Mouse (Mus musculus) CH12.LX (cell line): ENCODE data around the gene Srf. TPM values are rescaled to one million over a fixed set of nuclear protein-coding genes. Genes with fewer than 3 reads are reported as not detected.

Source experiments
- DNase-seq: peaks from one replicate; pipeline ENCODE4 v3.0.0-alpha.2; 2013; ENCODE audit errors: extremely low read depth
- H3K27ac ChIP-seq: 2 replicates; pipeline ENCODE4 v1.5.1; 2012; ENCODE audit warnings: low read depth, mild to moderate bottlenecking, control low read depth, moderate library complexity; ENCODE audit not compliant: insufficient read depth
- H3K27me3 ChIP-seq: replicated peaks from 2 replicates; pipeline ENCODE3; 2012; ENCODE audit warnings: inconsistent platforms
- H3K36me3 ChIP-seq, 2 experiments: replicated peaks in 1 of 2; 2 replicates each; pipeline versions ENCODE3 to v1.6.1; 2012; ENCODE audit warnings: inconsistent platforms in 1 of 2, low read length in 1 of 2, mild to moderate bottlenecking in 1 of 2, mixed read lengths in 1 of 2, moderate library complexity in 1 of 2; ENCODE audit not compliant: control insufficient read depth in 1 of 2, insufficient read depth in 1 of 2
- H3K4me1 ChIP-seq, 2 experiments: 2 replicates each; pipeline ENCODE4 v1.6.1; 2012; ENCODE audit warnings: inconsistent platforms in 1 of 2, moderate library complexity in 1 of 2; ENCODE audit not compliant: insufficient read depth in 2 of 2, control insufficient read depth in 1 of 2
- H3K4me2 ChIP-seq: 2 replicates; pipeline ENCODE4 v1.6.1; 2012; ENCODE audit warnings: low read depth, mild to moderate bottlenecking, control low read depth; ENCODE audit not compliant: poor library complexity, insufficient read depth, severe bottlenecking
- H3K4me3 ChIP-seq, 3 experiments: fragments of 150-350 bp in 1 of 3; sonication (generic) in 1 of 3; replicated peaks in 1 of 3; 2 replicates each; pipeline versions ENCODE3 to v1.5.1; 2011 to 2012; ENCODE audit warnings: low read depth in 2 of 3, low read length in 2 of 3, mild to moderate bottlenecking in 2 of 3, moderate library complexity in 2 of 3, control low read depth in 1 of 3, improper control_type of control experiment in 1 of 3, inconsistent platforms in 1 of 3, mixed read lengths in 1 of 3; ENCODE audit not compliant: poor library complexity in 1 of 3
- H3K79me2 ChIP-seq: replicated peaks from 2 replicates; pipeline ENCODE4 v1.6.1; 2012; ENCODE audit warnings: mild to moderate bottlenecking, moderate library complexity; ENCODE audit not compliant: control insufficient read depth, poor library complexity, insufficient read depth, severe bottlenecking; ENCODE audit errors: extremely low read depth
- H3K9ac ChIP-seq: 2 replicates; pipeline ENCODE4 v1.6.1; 2012; ENCODE audit warnings: low read depth, mild to moderate bottlenecking, control low read depth, moderate library complexity; ENCODE audit not compliant: insufficient read depth
- H3K9me3 ChIP-seq: replicated peaks from 2 replicates; pipeline ENCODE3; 2012; ENCODE audit warnings: low read length, inconsistent platforms, mixed read lengths
- BHLHE40 ChIP-seq: IDR thresholded peaks from 2 replicates; pipeline ENCODE4 v1.6.1; 2011; ENCODE audit warnings: mild to moderate bottlenecking, low read depth, low read length, improper control_type of control experiment
- CTCF ChIP-seq, 2 experiments: IDR thresholded peaks in 1 of 2; conservative IDR thresholded peaks in 1 of 2; 2 replicates each; pipeline ENCODE4 v1.5.1; 2011 to 2012; ENCODE audit warnings: low read depth in 2 of 2, low read length in 2 of 2, improper control_type of control experiment in 1 of 2, inconsistent platforms in 1 of 2, mild to moderate bottlenecking in 1 of 2, moderate library complexity in 1 of 2
- E2F4 ChIP-seq: IDR thresholded peaks from 2 replicates; pipeline ENCODE4 v1.6.1; 2011; ENCODE audit warnings: low read depth, low read length, improper control_type of control experiment; ENCODE audit not compliant: insufficient replicate concordance
- EP300 ChIP-seq: IDR thresholded peaks from 2 replicates; pipeline ENCODE4 v1.6.1; 2011; ENCODE audit warnings: low read length, improper control_type of control experiment
- GABPA ChIP-seq: IDR thresholded peaks from 2 replicates; pipeline ENCODE4 v1.6.1; 2012; ENCODE audit warnings: low read depth, low read length, improper control_type of control experiment, inconsistent platforms; ENCODE audit not compliant: insufficient replicate concordance
- HCFC1 ChIP-seq: IDR thresholded peaks from 2 replicates; pipeline ENCODE4 v1.6.1; 2012; ENCODE audit warnings: low read depth, mild to moderate bottlenecking, inconsistent platforms, low read length, improper control_type of control experiment
- JUND ChIP-seq: conservative IDR thresholded peaks from 2 replicates; pipeline ENCODE4 v1.6.1; 2011; ENCODE audit warnings: low read depth, low read length, improper control_type of control experiment
- MAFK ChIP-seq: IDR thresholded peaks from 2 replicates; pipeline ENCODE4 v1.6.1; 2011; ENCODE audit warnings: low read length, improper control_type of control experiment; ENCODE audit not compliant: insufficient replicate concordance
- MAX ChIP-seq: IDR thresholded peaks from 2 replicates; pipeline ENCODE4 v1.6.1; 2011; ENCODE audit warnings: low read length, improper control_type of control experiment
- MEF2A ChIP-seq: IDR thresholded peaks from 2 replicates; pipeline ENCODE4 v1.6.1; 2014; ENCODE audit warnings: low read depth, mild to moderate bottlenecking, inconsistent platforms, low read length, improper control_type of control experiment, borderline replicate concordance
- MYC ChIP-seq: IDR thresholded peaks from 2 replicates; pipeline ENCODE4 v1.6.1; 2011; ENCODE audit warnings: low read depth, mild to moderate bottlenecking, improper control_type of control experiment, low read length
- NELFE ChIP-seq: IDR thresholded peaks from 2 replicates; pipeline ENCODE4 v1.6.1; 2011; ENCODE audit warnings: low read depth, low read length, improper control_type of control experiment
- NRF1 ChIP-seq: IDR thresholded peaks from 2 replicates; pipeline ENCODE4 v1.6.1; 2014; ENCODE audit warnings: low read depth, mild to moderate bottlenecking, inconsistent platforms, low read length, improper control_type of control experiment, moderate library complexity
- PAX5 ChIP-seq: IDR thresholded peaks from 2 replicates; pipeline ENCODE4 v1.6.1; 2012; ENCODE audit warnings: low read length, inconsistent platforms, mixed read lengths
- RAD21 ChIP-seq: IDR thresholded peaks from 2 replicates; pipeline ENCODE4 v1.6.1; 2011; ENCODE audit warnings: low read depth, mild to moderate bottlenecking, low read length, improper control_type of control experiment, moderate library complexity
- RCOR1 ChIP-seq: conservative IDR thresholded peaks from 2 replicates; pipeline ENCODE4 v1.6.1; 2012; ENCODE audit warnings: low read depth, mild to moderate bottlenecking, inconsistent platforms, low read length, improper control_type of control experiment
- TBP ChIP-seq: conservative IDR thresholded peaks from 2 replicates; pipeline ENCODE4 v1.6.1; 2011; ENCODE audit warnings: low read depth, low read length, improper control_type of control experiment
- TCF12 ChIP-seq: IDR thresholded peaks from 2 replicates; pipeline ENCODE4 v1.6.1; 2014; ENCODE audit warnings: low read depth, mild to moderate bottlenecking, inconsistent platforms, low read length, improper control_type of control experiment
- USF1 ChIP-seq: IDR thresholded peaks from 2 replicates; pipeline ENCODE4 v1.6.1; 2014; ENCODE audit warnings: low read depth, mild to moderate bottlenecking, inconsistent platforms, low read length, improper control_type of control experiment
- ZMIZ1 ChIP-seq: IDR thresholded peaks from 2 replicates; pipeline ENCODE4 v1.6.1; 2012; ENCODE audit warnings: low read depth, mild to moderate bottlenecking, inconsistent platforms, low read length, improper control_type of control experiment
- dilution Hi-C: fragments of 300-500 bp; cut with MboI; formaldehyde crosslinking; loops from 2 replicates; pipeline ENCODE4 v1.14.3; 2020; ENCODE audit warnings: low sequenced_read_pairs; ENCODE audit not compliant: extremely low pct_unique_long_range_greater_than_20kb, extremely low pct_ligation_motif_present
- in situ Hi-C: fragments of 300-500 bp; cut with MboI; formaldehyde crosslinking; loops from 3 replicates; pipeline ENCODE4 v1.14.3; 2019; ENCODE audit warnings: low sequenced_read_pairs, low pct_ligation_motif_present, low pct_unique_long_range_greater_than_20kb, mixed read lengths
- polyA plus RNA-seq: library from polyadenylated mRNA; unstranded; fragments of >175 nt; gene quantifications from 2 replicates; pipeline ENCODE4 v1.2.1, GENCODE M21; 2012; ENCODE audit warnings: low read depth; ENCODE audit not compliant: insufficient read length
- total RNA-seq, 2 experiments: library from RNA; depleted of rRNA; stranded (reverse); fragments of 300-350 nt in 1 of 2; fragments of >200 nt in 1 of 2; gene quantifications; 2 replicates each; pipeline ENCODE4 v1.2.3; 2012 to 2014

Gene Srf
- total and polyA plus RNA-seq, 3 experiments: 38.2 to 81.6 (median 54.5) TPM

- peaks cover 0 to 11% of the 10 kb centered on the region in 2 experiments; a peak in 2 of 4 replicates for H3K4me1 ChIP-seq
- H3K4me2 ChIP-seq: no peak overlapping the region
- no peaks in the 10 kb centered on the region for H3K79me2 ChIP-seq
- no peak overlapping the region for H3K4me3 ChIP-seq
- no peak for DNase-seq
- no peaks in the 10 kb centered on the region for H3K27me3 ChIP-seq
- H3K9me3 ChIP-seq: no peaks in the 10 kb centered on the region
- dilution Hi-C loops: no loop called here
- in situ Hi-C loops: no loop called here
- no peak for TF ChIP-seq NRF1
- no peak for TF ChIP-seq EP300
- no peak for TF ChIP-seq TCF12
- TF ChIP-seq RCOR1: no peak
- TF ChIP-seq TBP: no peak
- TF ChIP-seq PAX5: no peak
- TF ChIP-seq GABPA: no peak
- no peak for TF ChIP-seq JUND
- no peak for TF ChIP-seq MYC
- no peak for TF ChIP-seq RAD21
- no peak for TF ChIP-seq MAX
- no peak for TF ChIP-seq HCFC1
- no peak for TF ChIP-seq NELFE
- H3K36me3 ChIP-seq: no peaks in the 10 kb centered on the region
- H3K27ac ChIP-seq: no peak overlapping the region
- no peak overlapping the region for H3K9ac ChIP-seq
Observed at GRCm38 (mm10) chr17:46593124-46593523, 37.1 kb upstream of the Srf start.

GRCm38 (mm10) chr17:46591406-46591805 is 35.4 kb upstream of the Srf start:
- no peak for TF ChIP-seq PAX5
- no peak for TF ChIP-seq USF1
- TF ChIP-seq E2F4: no peak
- TF ChIP-seq BHLHE40: no peak
- TF ChIP-seq NRF1: no peak
- no peak for TF ChIP-seq CTCF (conservative IDR thresholded peaks at IDR 0.05 in 1 of 2, IDR thresholded peaks at IDR 0.05 in 1 of 2; ENCODE audit: low read depth in 2 of 2, low read length in 2 of 2)
- TF ChIP-seq NELFE: no peak
- no peak for TF ChIP-seq RCOR1
- TF ChIP-seq MAFK: no peak
- no peak for TF ChIP-seq ZMIZ1
- no peak for TF ChIP-seq MEF2A
- no peak for TF ChIP-seq TBP
- peaks cover 0 to 15% of the 10 kb centered on the region in 2 experiments; a peak in 2 of 4 replicates for H3K4me1 ChIP-seq
- no peaks in the 10 kb centered on the region for H3K9me3 ChIP-seq
- H3K36me3 ChIP-seq: no peaks in the 10 kb centered on the region
- in situ Hi-C loops: no loop called here
- no peak overlapping the region for H3K27ac ChIP-seq
- H3K9ac ChIP-seq: no peak overlapping the region
- no peaks in the 10 kb centered on the region for H3K79me2 ChIP-seq
- no peak overlapping the region for H3K4me2 ChIP-seq
- no peaks in the 10 kb centered on the region for H3K27me3 ChIP-seq
- dilution Hi-C loops: no loop called here
- no peak for DNase-seq
- H3K4me3 ChIP-seq: no peak overlapping the region
